Mouse (Mus musculus): ENCODE measurements around the gene Ermard.
"Not testable (repeated sequence)": the region's sequence is repeated elsewhere in the genome, so short reads cannot be mapped to it uniquely, and the experiment has no call there.

Ermard gene

DNA sequence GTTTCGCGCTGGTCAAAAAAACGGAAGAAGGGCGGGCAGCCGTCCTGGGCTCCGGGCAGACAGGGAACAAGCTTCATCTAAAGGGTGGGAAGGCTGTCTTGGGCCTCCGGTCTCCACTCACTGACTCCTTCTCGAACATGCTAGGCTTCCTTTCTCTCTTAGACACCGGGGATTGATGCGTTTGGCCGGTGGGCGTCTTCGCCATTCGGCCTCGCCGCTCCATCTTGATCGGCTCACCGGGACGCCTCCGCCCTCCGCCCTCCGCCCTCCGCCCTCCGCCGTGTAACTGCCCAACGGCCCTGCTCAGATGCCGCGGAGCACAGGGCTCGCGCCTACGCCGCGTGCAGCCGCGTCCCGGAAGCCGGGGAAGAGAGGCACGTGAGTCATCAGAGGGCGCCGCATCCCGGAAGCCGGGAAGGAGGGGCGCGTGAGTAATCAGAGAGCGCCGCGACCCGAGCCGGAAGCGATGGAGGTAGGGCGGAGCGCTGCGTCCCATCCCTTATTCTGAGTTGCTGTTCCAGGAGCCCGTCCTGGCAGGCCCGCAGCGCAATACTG is at the start of gene Ermard, which contains the start of the genes Tcte3 and Gm3448:
Gene Ermard (plus strand): TSS at position 34 of the 555 bp plus-strand sequence.
Gene Tcte3 (minus strand): TSS at position 314 of the 555 bp plus-strand sequence.
Gene Gm3448 (minus strand): TSS at position 363 of the 555 bp plus-strand sequence.
- peak; percentile 62 for DNase-seq

DNA sequence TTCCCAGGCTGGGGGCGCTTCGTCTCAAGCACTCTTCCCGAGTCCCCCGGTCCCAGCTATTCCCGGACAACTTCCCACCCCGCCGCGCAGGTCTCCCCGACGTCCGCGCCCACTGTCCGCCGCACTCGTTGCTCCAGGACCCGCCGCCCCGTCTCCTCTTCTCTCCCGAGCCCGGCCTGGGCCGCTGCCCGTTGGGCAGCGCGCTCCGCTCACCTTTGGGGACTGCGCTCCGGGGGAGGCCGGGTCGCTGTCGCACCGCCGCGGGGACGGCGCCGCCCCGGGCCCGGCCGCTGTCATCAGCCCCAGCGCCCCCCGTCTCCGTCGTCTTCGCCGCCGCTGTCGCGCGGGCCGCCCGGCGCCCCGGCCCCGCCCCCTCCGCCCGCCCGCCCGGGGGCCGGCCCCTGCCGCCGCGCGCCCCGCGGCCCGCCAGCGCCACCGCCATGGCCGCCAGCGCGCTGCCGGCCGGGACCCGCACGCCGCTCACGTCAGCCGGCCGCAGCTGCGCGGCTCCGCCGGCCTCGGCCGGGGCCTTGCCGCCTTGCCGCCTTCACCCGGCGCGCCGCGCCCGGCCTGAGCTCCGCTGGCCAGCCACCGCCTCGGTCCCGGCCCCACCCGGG is 48.4 kb upstream of the Ermard start:
- not testable (repeated sequence) for DNase-seq

DNA sequence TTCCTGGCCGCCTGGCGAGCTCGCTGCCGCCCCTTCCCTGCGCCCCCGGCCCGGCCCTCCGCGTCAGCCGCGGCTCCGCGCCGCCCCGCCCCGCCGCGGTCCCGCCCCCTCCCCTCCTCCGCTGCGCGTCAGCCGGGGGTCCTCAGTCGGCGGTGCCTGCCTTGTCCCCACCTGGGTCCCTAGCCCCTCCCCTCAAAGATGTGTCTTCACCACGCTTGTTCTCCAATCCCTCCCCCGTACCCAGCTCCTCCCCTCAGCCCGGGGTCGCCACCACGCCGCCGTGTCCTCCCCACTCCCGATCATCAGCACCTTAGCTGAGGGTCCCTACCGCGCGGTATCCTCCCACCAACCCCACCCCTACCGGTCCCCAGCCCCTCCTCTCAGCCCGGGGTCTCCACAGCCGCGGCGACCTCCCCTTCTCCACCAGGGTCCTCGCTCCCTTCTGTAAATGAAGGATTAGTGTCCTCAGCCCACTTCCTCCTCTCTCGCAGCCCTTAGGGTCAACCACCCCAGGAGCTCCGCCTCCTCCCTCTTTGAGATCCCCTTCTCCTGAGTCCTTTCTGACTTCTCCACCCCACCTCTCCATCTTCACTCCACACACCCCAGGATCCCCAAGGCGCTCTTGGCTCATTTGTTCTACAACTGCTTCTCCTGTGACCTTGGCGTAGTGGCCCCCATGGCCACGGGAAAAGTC is 47.7 kb upstream of the Ermard start:
- not testable (repeated sequence) for DNase-seq

DNA sequence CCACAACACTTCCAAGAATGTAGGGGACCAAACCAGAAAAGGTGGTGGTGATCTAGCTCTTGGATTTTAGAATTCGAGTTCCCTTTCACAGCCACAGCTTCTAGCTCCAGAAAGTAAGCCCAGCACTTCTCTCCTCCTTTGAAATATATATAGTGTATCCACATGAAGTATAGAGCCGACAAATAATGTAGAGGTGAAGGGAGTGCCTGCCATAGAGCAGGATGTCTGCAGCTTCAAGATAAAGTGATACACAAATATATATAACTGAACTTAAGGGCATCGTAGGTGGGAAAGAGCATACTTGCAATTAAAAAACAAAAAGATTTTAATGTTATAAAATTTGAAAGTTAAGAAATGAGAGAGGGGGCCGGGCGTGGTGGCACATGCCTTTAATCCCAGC is 46.9 kb upstream of the Ermard start:
- not testable (repeated sequence) for DNase-seq

DNA sequence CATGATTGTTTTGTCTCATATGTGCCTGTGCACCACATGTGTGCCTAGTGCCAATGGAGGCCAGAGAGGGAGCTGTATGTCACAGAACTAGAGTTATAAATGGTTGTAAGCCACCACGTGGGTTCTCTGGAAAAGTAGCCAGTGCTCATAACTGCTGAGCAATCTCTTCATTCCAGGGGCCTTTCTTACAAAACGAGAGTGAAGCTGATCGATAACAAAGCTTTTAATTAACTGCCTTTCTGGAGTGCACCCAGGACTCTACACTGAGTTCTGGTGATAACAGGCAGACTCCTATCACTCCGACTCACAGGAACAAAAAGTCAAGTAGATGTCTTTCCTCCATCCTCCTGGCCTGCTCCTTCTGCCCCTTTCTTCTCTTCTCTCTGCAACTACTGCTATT is 41.0 kb upstream of the Ermard start:
- DNase-seq = not testable (repeated sequence)

DNA sequence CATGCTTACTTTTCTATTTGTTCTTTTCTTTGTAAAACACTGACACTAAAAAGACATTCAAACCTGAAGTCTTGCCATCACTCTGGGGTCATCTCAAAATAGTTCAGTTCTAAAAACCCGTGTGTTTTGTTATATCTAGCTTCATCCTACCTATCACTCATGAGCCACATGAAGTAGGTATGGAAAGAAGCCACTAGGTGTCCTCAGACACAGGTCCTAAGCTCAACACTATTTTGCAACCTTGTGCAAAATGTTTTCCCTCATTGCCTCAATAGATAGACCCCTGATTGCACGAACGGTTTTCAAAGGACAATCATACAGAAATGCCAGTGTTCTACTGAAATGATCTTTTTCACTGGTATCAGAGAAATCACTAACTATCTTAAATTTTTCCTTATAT is 31.9 kb upstream of the Ermard start:
- not testable (repeated sequence) for DNase-seq

DNA sequence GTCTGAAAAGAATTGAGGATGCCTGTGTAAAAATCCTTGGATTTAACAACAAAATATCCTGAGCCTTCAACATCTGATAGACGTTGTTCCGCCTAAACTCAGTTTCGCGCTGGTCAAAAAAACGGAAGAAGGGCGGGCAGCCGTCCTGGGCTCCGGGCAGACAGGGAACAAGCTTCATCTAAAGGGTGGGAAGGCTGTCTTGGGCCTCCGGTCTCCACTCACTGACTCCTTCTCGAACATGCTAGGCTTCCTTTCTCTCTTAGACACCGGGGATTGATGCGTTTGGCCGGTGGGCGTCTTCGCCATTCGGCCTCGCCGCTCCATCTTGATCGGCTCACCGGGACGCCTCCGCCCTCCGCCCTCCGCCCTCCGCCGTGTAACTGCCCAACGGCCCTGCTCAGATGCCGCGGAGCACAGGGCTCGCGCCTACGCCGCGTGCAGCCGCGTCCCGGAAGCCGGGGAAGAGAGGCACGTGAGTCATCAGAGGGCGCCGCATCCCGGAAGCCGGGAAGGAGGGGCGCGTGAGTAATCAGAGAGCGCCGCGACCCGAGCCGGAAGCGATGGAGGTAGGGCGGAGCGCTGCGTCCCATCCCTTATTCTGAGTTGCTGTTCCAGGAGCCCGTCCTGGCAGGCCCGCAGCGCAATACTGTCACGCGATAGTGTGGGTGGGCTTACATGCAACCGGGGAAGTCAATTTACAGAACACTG is 31.1 kb upstream of the Ermard start, which contains the start of gene Gm3435:
Gene Gm3435 (plus strand): TSS at position 471 of the 708 bp plus-strand sequence.
- DNase-seq = not testable (repeated sequence)

DNA sequence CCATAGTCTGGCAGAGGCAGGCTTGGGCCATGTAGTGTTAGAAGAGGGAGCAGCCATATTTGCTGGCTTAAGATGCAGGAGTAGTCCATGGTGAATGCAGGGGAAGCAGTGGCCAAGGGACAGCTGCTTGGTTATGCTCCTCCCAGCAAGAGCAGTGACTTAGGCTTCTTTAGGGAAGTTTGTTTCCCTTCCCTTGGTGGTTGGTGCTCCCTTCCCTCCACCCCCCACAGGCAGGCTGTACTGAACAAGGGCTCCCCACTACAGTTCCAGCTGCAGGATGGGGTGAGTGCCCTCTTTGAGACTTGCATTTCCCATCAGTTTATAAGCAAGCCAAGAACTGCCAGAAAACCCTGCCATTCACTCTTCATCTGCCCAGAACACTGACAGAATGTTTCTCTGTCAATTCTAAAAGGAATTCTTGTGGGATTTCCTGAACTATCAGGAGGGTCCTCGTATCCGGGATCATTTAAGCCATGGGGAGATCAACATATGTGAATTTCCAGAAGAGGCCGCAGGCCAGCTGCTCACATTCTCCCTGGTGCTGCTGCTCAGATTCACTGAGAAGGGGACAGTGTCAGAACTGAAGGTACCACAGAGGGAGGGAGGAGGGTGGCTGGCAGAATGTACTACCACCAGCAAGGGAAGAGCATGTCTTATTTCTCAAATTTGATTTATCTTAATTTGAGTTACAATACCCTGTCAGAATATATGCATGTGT is 19.3 kb upstream of the Ermard start:
- peak; percentile 3 for DNase-seq

DNA sequence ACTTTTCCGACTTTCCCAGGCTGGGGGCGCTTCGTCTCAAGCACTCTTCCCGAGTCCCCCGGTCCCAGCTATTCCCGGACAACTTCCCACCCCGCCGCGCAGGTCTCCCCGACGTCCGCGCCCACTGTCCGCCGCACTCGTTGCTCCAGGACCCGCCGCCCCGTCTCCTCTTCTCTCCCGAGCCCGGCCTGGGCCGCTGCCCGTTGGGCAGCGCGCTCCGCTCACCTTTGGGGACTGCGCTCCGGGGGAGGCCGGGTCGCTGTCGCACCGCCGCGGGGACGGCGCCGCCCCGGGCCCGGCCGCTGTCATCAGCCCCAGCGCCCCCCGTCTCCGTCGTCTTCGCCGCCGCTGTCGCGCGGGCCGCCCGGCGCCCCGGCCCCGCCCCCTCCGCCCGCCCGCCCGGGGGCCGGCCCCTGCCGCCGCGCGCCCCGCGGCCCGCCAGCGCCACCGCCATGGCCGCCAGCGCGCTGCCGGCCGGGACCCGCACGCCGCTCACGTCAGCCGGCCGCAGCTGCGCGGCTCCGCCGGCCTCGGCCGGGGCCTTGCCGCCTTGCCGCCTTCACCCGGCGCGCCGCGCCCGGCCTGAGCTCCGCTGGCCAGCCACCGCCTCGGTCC is 17.0 kb upstream of the Ermard start:
- DNase-seq = not testable (repeated sequence)

DNA sequence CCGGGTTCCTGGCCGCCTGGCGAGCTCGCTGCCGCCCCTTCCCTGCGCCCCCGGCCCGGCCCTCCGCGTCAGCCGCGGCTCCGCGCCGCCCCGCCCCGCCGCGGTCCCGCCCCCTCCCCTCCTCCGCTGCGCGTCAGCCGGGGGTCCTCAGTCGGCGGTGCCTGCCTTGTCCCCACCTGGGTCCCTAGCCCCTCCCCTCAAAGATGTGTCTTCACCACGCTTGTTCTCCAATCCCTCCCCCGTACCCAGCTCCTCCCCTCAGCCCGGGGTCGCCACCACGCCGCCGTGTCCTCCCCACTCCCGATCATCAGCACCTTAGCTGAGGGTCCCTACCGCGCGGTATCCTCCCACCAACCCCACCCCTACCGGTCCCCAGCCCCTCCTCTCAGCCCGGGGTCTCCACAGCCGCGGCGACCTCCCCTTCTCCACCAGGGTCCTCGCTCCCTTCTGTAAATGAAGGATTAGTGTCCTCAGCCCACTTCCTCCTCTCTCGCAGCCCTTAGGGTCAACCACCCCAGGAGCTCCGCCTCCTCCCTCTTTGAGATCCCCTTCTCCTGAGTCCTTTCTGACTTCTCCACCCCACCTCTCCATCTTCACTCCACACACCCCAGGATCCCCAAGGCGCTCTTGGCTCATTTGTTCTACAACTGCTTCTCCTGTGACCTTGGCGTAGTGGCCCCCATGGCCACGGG is 16.4 kb upstream of the Ermard start:
- DNase-seq = not testable (repeated sequence)

DNA sequence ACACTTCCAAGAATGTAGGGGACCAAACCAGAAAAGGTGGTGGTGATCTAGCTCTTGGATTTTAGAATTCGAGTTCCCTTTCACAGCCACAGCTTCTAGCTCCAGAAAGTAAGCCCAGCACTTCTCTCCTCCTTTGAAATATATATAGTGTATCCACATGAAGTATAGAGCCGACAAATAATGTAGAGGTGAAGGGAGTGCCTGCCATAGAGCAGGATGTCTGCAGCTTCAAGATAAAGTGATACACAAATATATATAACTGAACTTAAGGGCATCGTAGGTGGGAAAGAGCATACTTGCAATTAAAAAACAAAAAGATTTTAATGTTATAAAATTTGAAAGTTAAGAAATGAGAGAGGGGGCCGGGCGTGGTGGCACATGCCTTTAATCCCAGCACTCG is 15.5 kb upstream of the Ermard start:
- not testable (repeated sequence) for DNase-seq

DNA sequence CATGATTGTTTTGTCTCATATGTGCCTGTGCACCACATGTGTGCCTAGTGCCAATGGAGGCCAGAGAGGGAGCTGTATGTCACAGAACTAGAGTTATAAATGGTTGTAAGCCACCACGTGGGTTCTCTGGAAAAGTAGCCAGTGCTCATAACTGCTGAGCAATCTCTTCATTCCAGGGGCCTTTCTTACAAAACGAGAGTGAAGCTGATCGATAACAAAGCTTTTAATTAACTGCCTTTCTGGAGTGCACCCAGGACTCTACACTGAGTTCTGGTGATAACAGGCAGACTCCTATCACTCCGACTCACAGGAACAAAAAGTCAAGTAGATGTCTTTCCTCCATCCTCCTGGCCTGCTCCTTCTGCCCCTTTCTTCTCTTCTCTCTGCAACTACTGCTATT is 9.6 kb upstream of the Ermard start:
- not testable (repeated sequence) for DNase-seq

DNA sequence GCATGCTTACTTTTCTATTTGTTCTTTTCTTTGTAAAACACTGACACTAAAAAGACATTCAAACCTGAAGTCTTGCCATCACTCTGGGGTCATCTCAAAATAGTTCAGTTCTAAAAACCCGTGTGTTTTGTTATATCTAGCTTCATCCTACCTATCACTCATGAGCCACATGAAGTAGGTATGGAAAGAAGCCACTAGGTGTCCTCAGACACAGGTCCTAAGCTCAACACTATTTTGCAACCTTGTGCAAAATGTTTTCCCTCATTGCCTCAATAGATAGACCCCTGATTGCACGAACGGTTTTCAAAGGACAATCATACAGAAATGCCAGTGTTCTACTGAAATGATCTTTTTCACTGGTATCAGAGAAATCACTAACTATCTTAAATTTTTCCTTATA is 553 bp upstream of the Ermard start:
- not testable (repeated sequence) for DNase-seq

DNA sequence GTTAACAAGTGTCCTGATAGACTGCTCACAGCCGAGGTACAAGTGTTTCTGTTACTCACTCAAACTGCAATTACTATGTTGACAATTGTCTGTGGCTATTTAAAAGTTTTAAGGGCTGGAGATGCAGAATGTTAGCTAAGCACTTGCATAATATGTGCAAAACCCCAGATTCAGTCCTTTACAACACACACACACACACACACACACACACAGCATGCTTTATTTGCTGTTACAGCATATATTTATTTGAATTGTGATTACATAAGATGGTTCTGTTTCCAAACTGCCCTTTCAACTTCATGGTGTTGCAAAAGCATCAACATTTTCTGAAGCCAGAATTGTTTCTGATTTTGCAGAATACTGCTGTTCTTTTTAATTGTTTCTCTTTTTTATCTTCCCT is 9.3 kb downstream of the Ermard start:
- DNase-seq = not testable (repeated sequence)

DNA sequence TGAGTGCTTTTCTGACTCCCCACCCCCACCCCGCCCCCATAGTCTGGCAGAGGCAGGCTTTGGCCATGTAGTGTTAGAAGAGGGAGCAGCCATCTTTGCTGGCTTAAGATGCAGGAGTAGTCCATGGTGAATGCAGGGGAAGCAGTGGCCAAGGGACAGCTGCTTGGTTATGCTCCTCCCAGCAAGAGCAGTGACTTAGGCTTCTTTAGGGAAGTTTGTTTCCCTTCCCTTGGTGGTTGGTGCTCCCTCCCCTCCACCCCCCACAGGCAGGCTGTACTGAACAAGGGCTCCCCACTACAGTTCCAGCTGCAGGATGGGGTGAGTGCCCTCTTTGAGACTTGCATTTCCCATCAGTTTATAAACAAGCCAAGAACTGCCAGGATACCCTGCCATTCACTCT is 11.8 kb downstream of the Ermard start:
- not testable (repeated sequence) for DNase-seq

DNA sequence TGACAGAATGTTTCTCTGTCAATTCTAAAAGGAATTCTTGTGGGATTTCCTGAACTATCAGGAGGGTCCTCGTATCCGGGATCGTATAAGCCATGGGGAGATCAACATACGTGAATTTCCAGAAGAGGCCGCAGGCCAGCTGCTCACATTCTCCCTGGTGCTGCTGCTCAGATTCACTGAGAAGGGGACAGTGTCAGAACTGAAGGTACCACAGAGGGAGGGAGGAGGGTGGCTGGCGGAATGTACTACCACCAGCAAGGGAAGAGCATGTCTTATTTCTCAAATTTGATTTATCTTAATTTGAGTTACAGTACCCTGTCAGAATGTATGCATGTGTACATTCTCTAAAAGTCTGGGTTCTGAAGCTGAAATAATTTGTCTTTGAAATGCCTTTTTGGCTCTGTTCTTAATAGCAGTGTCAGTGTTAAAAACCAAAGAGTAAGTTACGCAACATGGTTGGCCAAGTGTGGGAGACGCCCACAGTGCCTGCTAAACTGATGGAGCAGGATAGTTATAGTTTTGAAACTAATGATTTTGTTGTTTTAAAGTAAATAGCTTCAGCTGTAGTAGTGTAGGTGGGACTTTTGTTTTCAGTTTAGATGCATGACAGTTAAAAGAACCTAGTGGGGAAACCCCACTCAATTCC is 12.3 kb downstream of the Ermard start:
- not testable (repeated sequence) for DNase-seq

DNA sequence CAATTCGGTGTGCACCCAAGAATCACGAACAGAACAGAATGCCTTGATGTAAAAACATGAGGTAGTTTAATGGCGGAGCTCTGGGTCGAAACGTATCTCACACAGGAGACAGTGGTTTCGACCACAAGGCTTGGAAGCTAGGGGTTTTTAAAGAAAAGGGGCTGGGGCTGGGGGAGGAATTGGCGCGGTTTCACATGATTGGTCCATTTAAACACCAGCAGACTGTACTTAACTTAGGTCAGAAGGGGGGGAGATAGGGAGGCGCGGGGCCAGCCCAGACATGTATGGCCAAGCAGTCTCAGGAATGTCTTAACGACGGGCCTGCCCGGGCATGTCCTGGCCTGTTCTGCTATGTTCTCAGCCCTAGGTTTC is 12.8 kb downstream of the Ermard start:
- not testable (repeated sequence) for DNase-seq

DNA sequence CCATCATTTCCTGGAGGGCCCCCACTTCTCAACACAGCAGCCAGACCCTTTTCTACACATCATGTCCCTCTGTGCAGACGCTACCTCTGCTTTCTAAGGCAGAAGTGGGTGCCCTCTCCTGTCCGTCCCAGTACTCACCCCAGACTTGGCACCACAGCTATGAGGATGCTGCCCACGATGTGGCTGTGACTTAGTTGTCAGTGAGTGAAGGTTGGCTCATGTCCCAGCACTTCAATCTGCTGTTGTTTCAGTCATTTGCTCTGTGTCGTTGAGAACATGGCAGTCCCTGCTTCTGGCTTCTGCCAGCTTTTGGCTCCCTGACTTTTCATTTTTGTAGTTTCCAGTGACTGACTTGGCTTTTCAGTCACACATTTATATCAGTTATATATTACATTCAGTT is 14.9 kb downstream of the Ermard start:
- no peak for DNase-seq

DNA sequence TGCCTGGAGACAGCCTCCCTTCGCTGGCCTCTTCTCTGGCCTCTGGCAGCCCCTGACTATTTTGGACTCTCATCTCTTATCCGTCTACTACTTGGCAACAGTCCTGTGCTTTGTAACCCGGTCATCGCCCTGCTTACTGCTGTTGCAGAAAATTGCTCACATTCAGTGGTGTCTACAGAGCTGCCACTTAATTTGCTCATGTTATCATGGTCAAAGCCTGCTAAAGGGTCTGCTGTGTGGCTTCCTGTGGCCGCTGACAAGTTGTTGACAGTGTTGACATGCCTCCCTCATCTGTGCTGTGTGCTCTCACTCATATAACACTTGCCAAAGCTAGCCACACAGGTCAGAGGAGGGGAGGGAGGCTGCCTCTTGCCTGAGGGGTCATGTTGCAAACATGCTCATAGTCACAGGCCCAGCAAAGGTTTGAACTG is 17.2 kb downstream of the Ermard start:
- no peak for DNase-seq

DNA sequence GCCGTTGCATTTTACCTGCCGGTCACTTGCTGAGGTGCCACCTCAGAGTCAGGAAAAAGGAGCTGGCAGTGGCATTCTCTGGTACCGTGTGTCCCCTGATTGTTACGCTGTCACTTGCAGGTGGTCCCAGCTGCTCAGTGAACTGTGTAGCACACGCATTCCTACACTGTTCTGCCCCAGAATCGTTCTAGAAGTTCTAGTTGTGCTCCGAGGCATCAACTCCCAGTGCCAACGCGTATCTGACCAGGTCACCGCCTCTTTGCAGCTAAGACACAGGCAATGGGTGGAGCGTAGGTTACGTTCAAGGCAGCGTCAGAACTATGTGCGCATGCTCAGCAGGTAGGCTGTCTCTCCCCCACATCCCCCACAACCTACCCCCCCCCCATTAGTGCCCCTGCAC is 18.6 kb downstream of the Ermard start:
- DNase-seq = no peak

DNA sequence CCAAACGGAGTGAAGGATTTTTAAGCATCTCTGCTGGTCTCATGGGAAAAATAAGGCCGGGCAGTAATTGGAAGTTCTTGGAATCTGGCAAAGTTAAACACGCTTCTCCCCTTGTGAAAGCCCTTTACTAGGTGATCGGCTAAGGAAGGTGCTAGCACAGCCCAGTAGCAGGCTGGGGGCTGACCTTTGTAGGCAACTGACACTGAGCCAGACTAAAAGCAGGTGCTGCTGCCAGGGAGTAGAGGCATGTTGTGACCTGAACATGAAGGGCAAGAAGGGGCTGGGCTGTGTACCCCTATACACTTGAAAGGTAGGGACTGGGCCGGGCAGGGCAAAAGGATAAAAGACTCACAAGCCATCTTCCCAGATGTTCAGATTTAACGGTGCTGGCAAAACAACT is 19.3 kb downstream of the Ermard start:
- no peak for DNase-seq

Measured in thymus, postnatal 25 days (tissue).